Mouse (Mus musculus) stomach, postnatal 0 days (tissue): Measurements from ENCODE around the gene Evi5.

Source experiments
- CTCF ChIP-seq: IDR thresholded peaks from 2 replicates; pipeline ENCODE4 v1.5.1; 2016; ENCODE audit warnings: antibody characterized with exemption, low read depth, mild to moderate bottlenecking, moderate library complexity
- EP300 ChIP-seq: optimal IDR thresholded peaks from 2 replicates; pipeline ENCODE3; 2016; ENCODE audit warnings: antibody characterized with exemption

DNA sequence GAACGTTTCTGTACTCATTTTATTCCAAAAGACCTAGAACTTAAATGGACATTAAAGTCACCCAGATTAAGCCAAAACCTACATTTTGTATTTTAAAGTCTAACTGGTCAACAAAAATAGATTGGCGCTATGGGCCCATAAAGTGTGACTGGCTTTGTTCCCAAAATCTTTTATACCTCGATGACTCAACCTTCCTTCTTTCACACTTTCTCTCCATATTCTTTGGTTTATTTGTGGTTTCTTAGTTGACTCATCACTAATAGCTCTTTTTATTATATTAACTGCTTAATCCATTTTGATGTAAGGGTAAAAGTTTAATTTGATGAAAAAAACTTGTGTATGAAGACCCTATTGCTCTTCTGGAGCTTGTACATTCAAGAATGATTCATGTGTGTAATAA lies 43.6 kb downstream of the Evi5 start:
- TF ChIP-seq CTCF (no peak), EP300 (no peak)
